ENCODE assay signal across 10 mouse cellular contexts in the genomic region with DNA sequence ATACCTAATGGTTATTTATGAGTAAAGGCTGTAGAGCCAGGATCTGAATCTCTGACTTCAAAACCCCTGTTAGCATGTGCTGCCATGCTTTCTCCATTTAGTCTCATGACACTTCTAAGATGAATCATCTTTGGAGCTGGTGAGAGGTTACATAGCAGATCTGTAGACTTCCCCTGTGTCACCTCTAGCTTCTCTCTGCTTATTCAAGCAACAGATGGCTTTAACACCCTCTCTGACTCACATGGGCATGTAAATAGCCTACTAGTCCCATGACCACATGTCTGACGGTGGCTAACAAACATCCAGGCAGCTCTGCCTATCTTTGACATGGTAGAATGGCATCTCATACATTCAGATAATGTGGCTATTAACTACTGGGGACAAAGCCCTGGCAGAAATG.
"Had no signal": no experiment of that assay in that cellular context is flagged by ENCODE, and none has a peak within 500 bp of the region (broad histone marks: within the 10 kb centered on the region; RNA-seq: fewer than 3 reads in every experiment).

No protein-coding gene starts in this region.

- DNase-seq: kidney, postnatal 14 days; lung, embryonic 14.5 days; lung, postnatal 10 days; thymus, postnatal 36 days had no signal

- H3K4me2 ChIP-seq: liver, embryonic 11.5 days; liver, embryonic 15.5 days; lung, embryonic 14.5 days; midbrain, embryonic 13.5 days; neural tube, embryonic 15.5 days had no signal

- H3K27ac ChIP-seq: left cerebral cortex, adult 2 months; limb, embryonic 10.5 days; liver, embryonic 15.5 days; midbrain, embryonic 13.5 days; neural tube, embryonic 15.5 days had no signal

- H3K4me1 ChIP-seq: limb, embryonic 10.5 days; liver, embryonic 15.5 days; midbrain, embryonic 13.5 days had no signal

- H3K9me3 ChIP-seq: limb, embryonic 10.5 days; liver, embryonic 15.5 days; midbrain, embryonic 13.5 days; neural tube, embryonic 15.5 days had no signal

- H3K36me3 ChIP-seq: liver, embryonic 15.5 days; midbrain, embryonic 13.5 days; neural tube, embryonic 15.5 days had no signal

- H3K27me3 ChIP-seq: liver, embryonic 15.5 days; midbrain, embryonic 13.5 days; neural tube, embryonic 15.5 days had no signal

- H3K4me3 ChIP-seq: left cerebral cortex, adult 2 months; limb, embryonic 10.5 days; liver, embryonic 15.5 days; midbrain, embryonic 13.5 days; neural tube, embryonic 15.5 days had no signal

- H3K9ac ChIP-seq: liver, embryonic 15.5 days; lung, embryonic 14.5 days; midbrain, embryonic 13.5 days; neural tube, embryonic 15.5 days had no signal
